Mouse (Mus musculus) adrenal gland, postnatal 0 days (tissue): Measurements from ENCODE around the gene Srp54b. TPM values are rescaled to one million over a fixed set of nuclear protein-coding genes. Genes with fewer than 3 reads are reported as not detected.

ENCODE experiments used
- polyA plus RNA-seq: library from polyadenylated mRNA; unstranded; fragments of >200 nt; fragmentation: Nextera tagmentation; extraction: Ambion mirVana; gene quantifications from 2 replicates; pipeline ENCODE4 v1.2.1, GENCODE M21; 2015

Gene Srp54b
- 53.2 and 80.3 TPM in 2 replicates for polyA plus RNA-seq

DNA sequence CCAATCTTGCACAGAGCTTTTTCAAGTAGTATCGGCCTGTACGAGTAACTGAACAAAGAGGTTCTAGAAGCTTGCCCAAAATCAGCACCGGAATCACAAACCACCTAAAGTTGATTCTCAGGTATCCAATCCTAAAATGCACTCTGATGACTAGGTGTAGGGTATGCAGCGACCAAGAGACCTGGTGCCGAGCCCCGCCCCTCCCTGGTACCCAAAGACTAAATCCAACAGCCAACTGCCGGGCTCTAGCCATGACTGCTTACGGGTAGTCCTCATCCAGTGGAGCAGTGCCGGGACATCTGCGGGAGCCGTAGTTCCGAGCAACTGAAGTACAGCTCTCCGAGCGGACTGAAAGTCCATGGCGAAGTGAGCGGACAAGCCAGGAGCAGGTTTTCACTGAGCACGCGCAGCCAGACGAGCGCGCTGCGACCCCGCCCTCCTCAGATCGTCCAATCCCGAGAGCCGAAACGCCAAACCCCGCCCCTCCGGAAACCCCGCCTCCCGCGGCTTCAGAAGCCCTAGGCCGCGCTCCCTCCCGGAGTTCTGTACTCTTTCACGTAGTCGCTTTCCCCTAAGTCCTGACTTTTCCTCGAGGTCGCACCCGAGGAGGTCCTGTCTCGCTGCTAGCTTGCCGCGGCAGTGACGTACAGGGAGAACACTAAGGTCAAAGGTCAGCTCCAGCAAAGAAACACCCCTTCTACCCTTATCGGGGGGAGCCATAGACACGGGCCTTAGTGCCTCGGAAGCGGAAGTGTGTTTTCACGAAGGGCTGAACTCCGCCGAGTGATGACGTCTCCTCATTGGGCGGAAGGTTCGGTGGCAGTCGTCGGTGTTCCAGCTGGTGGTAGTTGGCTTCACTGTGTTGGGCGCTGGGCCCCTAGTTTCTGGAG is at the start of gene Srp54b:
Gene Srp54b (plus strand): TSS at position 546 of the 890 bp plus-strand sequence.

DNA sequence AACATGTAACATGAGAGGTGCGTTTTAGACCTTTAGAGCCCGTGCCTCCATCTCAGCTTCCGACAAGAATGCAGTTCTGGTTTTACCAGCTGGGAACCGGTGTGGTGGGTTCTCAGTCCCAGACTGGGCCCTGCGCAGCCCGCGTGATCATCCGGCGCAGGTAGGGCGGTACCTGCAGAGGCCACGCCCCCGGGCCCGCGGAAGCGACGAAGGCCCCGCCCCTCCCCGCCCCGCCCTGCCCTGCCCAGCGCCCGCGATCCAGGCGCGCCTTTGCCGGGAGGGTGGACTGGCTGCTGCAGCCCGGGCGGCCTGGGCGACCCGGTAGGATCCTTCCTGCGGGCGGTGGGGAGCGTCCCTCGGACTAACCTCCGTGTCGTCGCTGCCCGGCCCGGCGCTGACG is 30.7 kb upstream of the Srp54b start, which contains the start of gene Fam177a:
Gene Fam177a (plus strand): TSS at position 228 of the 400 bp plus-strand sequence.

DNA sequence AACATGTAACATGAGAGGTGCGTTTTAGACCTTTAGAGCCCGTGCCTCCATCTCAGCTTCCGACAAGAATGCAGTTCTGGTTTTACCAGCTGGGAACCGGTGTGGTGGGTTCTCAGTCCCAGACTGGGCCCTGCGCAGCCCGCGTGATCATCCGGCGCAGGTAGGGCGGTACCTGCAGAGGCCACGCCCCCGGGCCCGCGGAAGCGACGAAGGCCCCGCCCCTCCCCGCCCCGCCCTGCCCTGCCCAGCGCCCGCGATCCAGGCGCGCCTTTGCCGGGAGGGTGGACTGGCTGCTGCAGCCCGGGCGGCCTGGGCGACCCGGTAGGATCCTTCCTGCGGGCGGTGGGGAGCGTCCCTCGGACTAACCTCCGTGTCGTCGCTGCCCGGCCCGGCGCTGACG is 44.4 kb downstream of the Srp54b start, which contains the start of gene 1700047I17Rik2:
Gene 1700047I17Rik2 (plus strand): TSS at position 287 of the 400 bp plus-strand sequence.

DNA sequence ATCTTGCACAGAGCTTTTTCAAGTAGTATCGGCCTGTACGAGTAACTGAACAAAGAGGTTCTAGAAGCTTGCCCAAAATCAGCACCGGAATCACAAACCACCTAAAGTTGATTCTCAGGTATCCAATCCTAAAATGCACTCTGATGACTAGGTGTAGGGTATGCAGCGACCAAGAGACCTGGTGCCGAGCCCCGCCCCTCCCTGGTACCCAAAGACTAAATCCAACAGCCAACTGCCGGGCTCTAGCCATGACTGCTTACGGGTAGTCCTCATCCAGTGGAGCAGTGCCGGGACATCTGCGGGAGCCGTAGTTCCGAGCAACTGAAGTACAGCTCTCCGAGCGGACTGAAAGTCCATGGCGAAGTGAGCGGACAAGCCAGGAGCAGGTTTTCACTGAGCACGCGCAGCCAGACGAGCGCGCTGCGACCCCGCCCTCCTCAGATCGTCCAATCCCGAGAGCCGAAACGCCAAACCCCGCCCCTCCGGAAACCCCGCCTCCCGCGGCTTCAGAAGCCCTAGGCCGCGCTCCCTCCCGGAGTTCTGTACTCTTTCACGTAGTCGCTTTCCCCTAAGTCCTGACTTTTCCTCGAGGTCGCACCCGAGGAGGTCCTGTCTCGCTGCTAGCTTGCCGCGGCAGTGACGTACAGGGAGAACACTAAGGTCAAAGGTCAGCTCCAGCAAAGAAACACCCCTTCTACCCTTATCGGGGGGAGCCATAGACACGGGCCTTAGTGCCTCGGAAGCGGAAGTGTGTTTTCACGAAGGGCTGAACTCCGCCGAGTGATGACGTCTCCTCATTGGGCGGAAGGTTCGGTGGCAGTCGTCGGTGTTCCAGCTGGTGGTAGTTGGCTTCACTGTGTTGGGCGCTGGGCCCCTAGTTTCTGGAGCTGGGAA is 75.0 kb downstream of the Srp54b start, which contains the start of gene Srp54c:
Gene Srp54c (plus strand): TSS at position 543 of the 894 bp plus-strand sequence.

Other genes starting within 250 kb of the Srp54b start
- gene Gm20403, start 168.6 kb upstream of the Srp54b start, polyA plus RNA-seq: not detected in 2 replicates
- 4.7 and 9.5 TPM in 2 replicates for gene Baz1a, start 140.8 kb upstream of the Srp54b start, polyA plus RNA-seq
- gene 2700097O09Rik, start 75.0 kb upstream of the Srp54b start, polyA plus RNA-seq: 21.1 and 23.4 TPM in 2 replicates
- gene Srp54a, start 74.8 kb upstream of the Srp54b start, polyA plus RNA-seq: 111 and 193 TPM in 2 replicates
- gene Fam177a, start 30.6 kb upstream of the Srp54b start, polyA plus RNA-seq: 23.0 and 30.0 TPM in 2 replicates
- gene 1700047I17Rik2, start 44.5 kb downstream of the Srp54b start, polyA plus RNA-seq: not detected in 2 replicates
- gene Srp54c, start 75.1 kb downstream of the Srp54b start, polyA plus RNA-seq: 62.9 and 104 TPM in 2 replicates
- gene 1110008L16Rik, start 144.5 kb downstream of the Srp54b start, polyA plus RNA-seq: 8.5 and 14.1 TPM in 2 replicates
- 13.1 and 13.8 TPM in 2 replicates for gene Ppp2r3c, start 147.9 kb downstream of the Srp54b start, polyA plus RNA-seq
- 453 and 461 TPM in 2 replicates for gene Psma6, start 229.1 kb downstream of the Srp54b start, polyA plus RNA-seq